Comparison of ENCODE assay signal across 8 mouse cellular contexts in the genomic region with DNA sequence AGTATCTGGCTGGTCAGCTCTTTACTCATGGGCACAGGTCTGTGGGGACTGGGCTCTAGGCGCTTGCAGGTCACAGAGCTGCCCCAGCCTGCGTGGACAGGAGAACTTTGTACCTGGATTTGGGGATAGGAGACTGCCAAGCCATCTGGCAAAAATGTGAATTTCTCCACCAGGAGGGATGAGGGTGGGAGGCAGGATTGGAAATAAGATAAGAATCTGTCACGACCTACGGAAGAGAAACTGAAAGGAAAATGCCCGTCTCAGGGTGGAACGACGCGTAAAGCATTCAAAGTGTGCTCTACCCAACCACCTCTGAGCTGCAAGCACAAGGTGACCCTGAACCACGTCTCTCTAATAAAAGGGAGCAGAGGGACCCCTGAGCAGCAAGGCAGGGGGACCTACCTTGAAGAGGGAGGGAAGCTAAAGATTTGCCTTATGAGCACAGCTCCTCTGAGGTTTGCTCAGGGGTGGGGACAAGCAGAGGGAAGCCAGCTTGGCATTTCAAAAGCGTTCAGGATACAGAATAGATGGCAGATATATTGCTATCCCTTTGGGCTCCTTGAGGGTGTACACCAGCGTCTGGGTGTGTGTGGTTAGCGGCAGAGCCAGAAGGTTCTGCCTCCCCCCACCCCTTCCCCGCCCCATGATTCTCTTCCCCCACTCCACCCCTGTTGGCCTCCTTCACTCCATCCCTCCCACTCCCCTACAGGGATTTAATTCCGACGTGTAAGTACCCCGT. TPM values are rescaled to one million over a fixed set of nuclear protein-coding genes. Genes with fewer than 3 reads are reported as not detected.
DNase-seq lines count a peak whose midpoint lies in the region; ATAC-seq lines count a peak whose summit lies in the region.

No protein-coding gene starts in this region.

- peak overlapping the region; percentile 21; the same call in 1 of the 2 replicates for H3K9ac ChIP-seq in embryonic facial prominence, embryonic 15.5 days
- H3K9ac ChIP-seq in hindbrain, embryonic 16.5 days (ENCODE audit: low read depth, low read length), result peak overlapping the region; percentile 46; the same call in 1 of the 2 replicates
- H3K9ac ChIP-seq in stomach, embryonic 15.5 days, result peak overlapping the region; percentile 29; the same call in 1 of the 2 replicates

- peaks cover 27% of the 10 kb centered on the region for H3K27me3 ChIP-seq in embryonic facial prominence, embryonic 15.5 days
- H3K27me3 ChIP-seq in hindbrain, embryonic 16.5 days (replicated peaks; ENCODE audit: control insufficient read depth, insufficient read depth, low read length), result no peaks in the 10 kb centered on the region
- H3K27me3 ChIP-seq in stomach, embryonic 15.5 days (replicated peaks), result peaks cover 18% of the 10 kb centered on the region; the same call in 1 of the 2 replicates

- H3K27ac ChIP-seq in embryonic facial prominence, embryonic 15.5 days (replicated peaks), result no peak overlapping the region
- H3K27ac ChIP-seq in hindbrain, embryonic 16.5 days (ENCODE audit: low read depth, low read length), result peak overlapping the region; percentile 83
- H3K27ac ChIP-seq in stomach, embryonic 15.5 days, result no peak overlapping the region

- H3K4me3 ChIP-seq in embryonic facial prominence, embryonic 15.5 days (replicated peaks), result peak overlapping the region; percentile 34
- peak overlapping the region; percentile 17; the same call in 1 of the 2 replicates for H3K4me3 ChIP-seq in hindbrain, embryonic 16.5 days (ENCODE audit: low read length)
- peak overlapping the region; percentile 39 for H3K4me3 ChIP-seq in stomach, embryonic 15.5 days (replicated peaks)

- 9% methylated on average over 16 of the region's 16 CpGs for WGBS in embryonic facial prominence, embryonic 15.5 days
- 6% methylated on average over 15 of the region's 16 CpGs for WGBS in hindbrain, embryonic 16.5 days
- 7% methylated on average over 16 of the region's 16 CpGs for WGBS in stomach, embryonic 15.5 days

- no peaks in the 10 kb centered on the region for H3K9me3 ChIP-seq in embryonic facial prominence, embryonic 15.5 days (replicated peaks)
- H3K9me3 ChIP-seq in hindbrain, embryonic 16.5 days (ENCODE audit: control insufficient read depth, low read length), result no peaks in the 10 kb centered on the region
- H3K9me3 ChIP-seq in stomach, embryonic 15.5 days, result no peaks in the 10 kb centered on the region

- no peaks in the 10 kb centered on the region for H3K36me3 ChIP-seq in embryonic facial prominence, embryonic 15.5 days
- no peaks in the 10 kb centered on the region for H3K36me3 ChIP-seq in hindbrain, embryonic 16.5 days (ENCODE audit: control insufficient read depth, insufficient read depth, low read length)
- no peaks in the 10 kb centered on the region for H3K36me3 ChIP-seq in stomach, embryonic 15.5 days

- peak; percentile 29 to 77 for DNase-seq in adrenal gland, adult (ENCODE audit: inconsistent age in 2 of 2, low spot score in 1 of 2)
- no peak for DNase-seq in adrenal gland, postnatal 4 days (ENCODE audit: low spot score in 2 of 2)
- peak; percentile 52 to 54 for DNase-seq in B cell, adult 2 months
- peak; percentile 45 for DNase-seq in lung, postnatal 25 days (ENCODE audit: low spot score)
- DNase-seq in cerebellum, postnatal 4 days (ENCODE audit: low spot score in 2 of 2), result no peak

- H3K4me2 ChIP-seq in embryonic facial prominence, embryonic 15.5 days (replicated peaks), result peak overlapping the region; percentile 61
- H3K4me2 ChIP-seq in hindbrain, embryonic 16.5 days (ENCODE audit: low read length), result peak overlapping the region; percentile 47
- H3K4me2 ChIP-seq in stomach, embryonic 15.5 days, result peak overlapping the region; percentile 58

- H3K4me1 ChIP-seq in embryonic facial prominence, embryonic 15.5 days, result peaks cover 48% of the 10 kb centered on the region
- peaks cover 41% of the 10 kb centered on the region for H3K4me1 ChIP-seq in hindbrain, embryonic 16.5 days (ENCODE audit: control insufficient read depth, insufficient read depth, low read depth, low read length)
- H3K4me1 ChIP-seq in stomach, embryonic 15.5 days, result peaks cover 16% of the 10 kb centered on the region

- ATAC-seq in embryonic facial prominence, embryonic 15.5 days (ENCODE audit: insufficient number of reproducible peaks, low FRiP score, low TSS enrichment, low read depth), result peak; percentile 25; the same call in 1 of the 2 replicates
- ATAC-seq in hindbrain, embryonic 16.5 days, result no peak
- no peak for ATAC-seq in stomach, embryonic 15.5 days (ENCODE audit: insufficient read depth, low FRiP score, low read depth)

RNA-seq across cellular contexts. Expression of a gene that starts 54.9 kb away (rescaled TPM):
- 10 to 100 TPM; 28.4 to 29.9 TPM for total RNA-seq in adrenal gland, postnatal 4 days (2021)
- polyA plus RNA-seq in embryonic facial prominence, embryonic 15.5 days (2015; fragmentation: Nextera tagmentation; extraction: Ambion mirVana), result 17.1 and 17.3 TPM in 2 replicates
- 18.9 and 21.4 TPM in 2 replicates for polyA plus RNA-seq in hindbrain, embryonic 16.5 days (2015; fragmentation: Nextera tagmentation; extraction: Ambion mirVana)
- polyA plus RNA-seq in stomach, embryonic 15.5 days (2015; fragmentation: Nextera tagmentation; extraction: Ambion mirVana), result 11.6 and 12.2 TPM in 2 replicates

Comparison
In these comparisons a context has a peak if more than half of its experiments do, and no peak if none do; other contexts are left out.
1. DNase-seq: peak in adrenal gland, adult (2 of 2), B cell, adult 2 months (2 of 2) and lung, postnatal 25 days (single experiment); none in adrenal gland, postnatal 4 days (0 of 2) and cerebellum, postnatal 4 days (0 of 2).
2. Peak in every context shown above with its lines, with median percentiles within 50 percentile points of each other: H3K4me2 ChIP-seq, H3K4me3 ChIP-seq and H3K9ac ChIP-seq.